Mouse (Mus musculus): ENCODE results near the gene Gm8005. TPM values are rescaled to one million over a fixed set of nuclear protein-coding genes. Genes with fewer than 3 reads are reported as not detected.
"Not testable (repeated sequence)": the region's sequence is repeated elsewhere in the genome, so short reads cannot be mapped to it uniquely, and the experiment has no call there.

Gene Gm8005
- not detected for total RNA-seq (2021)
- long read RNA-seq, experiment 1: 0 reads
- long read RNA-seq, experiment 2: 0 reads

DNA sequence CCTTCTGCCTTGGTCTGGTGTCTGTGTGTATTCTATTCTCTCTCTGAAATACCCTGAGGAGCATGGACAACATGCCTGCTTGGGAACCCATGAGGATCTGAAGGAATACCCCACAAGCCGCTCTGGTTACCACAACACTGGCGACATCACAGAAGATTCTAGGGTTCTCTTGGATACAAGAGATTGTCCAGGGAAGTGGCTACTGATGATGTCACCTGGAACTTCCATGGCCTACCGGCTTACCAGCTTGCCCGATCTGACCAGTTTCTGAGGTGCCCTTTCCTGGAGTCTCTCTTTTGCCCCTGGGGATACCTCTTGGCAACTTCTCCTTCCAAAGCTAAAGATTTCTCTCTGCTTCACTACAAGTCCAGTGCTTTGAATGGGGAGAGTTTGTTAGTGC, at the start of gene Gm8005:
TSS of gene Gm8005 (minus strand) at position 101 of the 400 bp plus-strand sequence.
- DNase-seq: not testable (repeated sequence)

GRCm38 (mm10) chr14:42463581-42463980, 24.1 kb upstream of the Gm8005 start, which contains the start of gene Gm8011:
Gm8011 (plus strand) TSS chr14:42463881.
- not testable (repeated sequence) for DNase-seq

Other genes with a start within 250 kb of the Gm8005 start
- gene Gm3573, start 248.9 kb downstream of the Gm8005 start, total RNA-seq (2021): not detected
- gene Gm17026, start 179.6 kb downstream of the Gm8005 start, total RNA-seq (2021): not detected
- not detected for gene Gm9611, start 142.3 kb downstream of the Gm8005 start, total RNA-seq (2021)
- not detected for gene Gm7995, start 129.5 kb downstream of the Gm8005 start, total RNA-seq (2021)
- gene Gm8011, start 24.2 kb upstream of the Gm8005 start, total RNA-seq (2021): not detected
- gene Gm8020, start 62.7 kb upstream of the Gm8005 start, total RNA-seq (2021): not detected
- not detected for gene Gm8024, start 84.6 kb upstream of the Gm8005 start, total RNA-seq (2021)
- gene Gm17124, start 160.2 kb upstream of the Gm8005 start, total RNA-seq (2021): not detected
- not detected for gene Gm3633, start 202.2 kb upstream of the Gm8005 start, total RNA-seq (2021)
- not detected for gene Gm10378, start 216.3 kb upstream of the Gm8005 start, total RNA-seq (2021)

Measured in heart, adult 18-20 months (tissue).